Mouse (Mus musculus) brown adipose tissue, adult 24 weeks (tissue): ENCODE data around the gene Galnt12. TPM values are rescaled to one million over a fixed set of nuclear protein-coding genes. Genes with fewer than 3 reads are reported as not detected.

Source experiments
- H3K27ac ChIP-seq: fragments of 200-500 bp; replicated peaks from 2 replicates; pipeline ENCODE4 v1.5.1; 2012; ENCODE audit warnings: low read depth, mild to moderate bottlenecking, low read length
- H3K4me1 ChIP-seq: fragments of 200-500 bp; 2 replicates; pipeline ENCODE4 v1.6.1; 2012; ENCODE audit warnings: low read length, mixed read lengths; ENCODE audit not compliant: control insufficient read depth, insufficient read depth, insufficient read length
- H3K4me3 ChIP-seq: fragments of 200-500 bp; 2 replicates; pipeline ENCODE4 v1.5.1; 2012; ENCODE audit warnings: low read depth, mild to moderate bottlenecking, low read length, moderate library complexity; ENCODE audit not compliant: insufficient read depth
- polyA plus RNA-seq: library from polyadenylated mRNA; stranded (reverse); fragments of >200 nt; gene quantifications from 2 replicates; pipeline ENCODE4 v1.2.4, GENCODE M21; 2012; ENCODE audit not compliant: missing spikeins, insufficient read depth, insufficient read length

Gene Galnt12
- polyA plus RNA-seq, 1 experiment: 0.48 TPM

- Histone ChIP-seq H3K27ac (peak overlapping the region; percentile 50), H3K4me1 (peaks cover 5% of the 10 kb centered on the region), H3K4me3 (no peak overlapping the region)
Measured at GRCm38 (mm10) chr4:47131931-47132330, 40.2 kb downstream of the Galnt12 start.

- H3K27ac ChIP-seq: peak overlapping the region; percentile 5; the same call in 1 of the 2 replicates
- peaks cover 10% of the 10 kb centered on the region for H3K4me1 ChIP-seq
- H3K4me3 ChIP-seq: no peak overlapping the region
Measured at GRCm38 (mm10) chr4:47132413-47132812, 40.7 kb downstream of the Galnt12 start.

GRCm38 (mm10) chr4:47136699-47137101, 45.0 kb downstream of the Galnt12 start:
- H3K4me3 ChIP-seq: no peak overlapping the region
- peaks cover 30% of the 10 kb centered on the region; the same call in 1 of the 2 replicates for H3K4me1 ChIP-seq
- H3K27ac ChIP-seq: peak overlapping the region; percentile 51; the same call in 1 of the 2 replicates

GRCm38 (mm10) chr4:47137479-47137878, 45.8 kb downstream of the Galnt12 start:
- Histone ChIP-seq H3K27ac (peak overlapping the region; percentile 51; the same call in 1 of the 2 replicates), H3K4me3 (no peak overlapping the region), H3K4me1 (peaks cover 33% of the 10 kb centered on the region; the same call in 1 of the 2 replicates)

- no peak overlapping the region for H3K4me3 ChIP-seq
- 0 out of 2 replicates have a peak overlapping the region, but pooled peaks have one; percentile 13 for H3K27ac ChIP-seq
- peaks cover 33% of the 10 kb centered on the region; the same call in 1 of the 2 replicates for H3K4me1 ChIP-seq
Measured at GRCm38 (mm10) chr4:47138411-47138810, 46.7 kb downstream of the Galnt12 start.

GRCm38 (mm10) chr4:47138967-47139777, 47.5 kb downstream of the Galnt12 start:
- Histone ChIP-seq H3K4me3 (no peak overlapping the region), H3K4me1 (peaks cover 33% of the 10 kb centered on the region; the same call in 1 of the 2 replicates), H3K27ac (no peak overlapping the region)

GRCm38 (mm10) chr4:47140301-47140700, 48.6 kb downstream of the Galnt12 start:
- peaks cover 33% of the 10 kb centered on the region; the same call in 1 of the 2 replicates for H3K4me1 ChIP-seq
- H3K4me3 ChIP-seq: no peak overlapping the region
- H3K27ac ChIP-seq: no peak overlapping the region

- Histone ChIP-seq H3K4me1 (peaks cover 33% of the 10 kb centered on the region; the same call in 1 of the 2 replicates), H3K4me3 (no peak overlapping the region), H3K27ac (no peak overlapping the region)
Measured at GRCm38 (mm10) chr4:47141444-47142154, 49.9 kb downstream of the Galnt12 start.

GRCm38 (mm10) chr4:47143849-47144248, 52.1 kb downstream of the Galnt12 start:
- Histone ChIP-seq H3K27ac (no peak overlapping the region), H3K4me1 (peaks cover 16% of the 10 kb centered on the region; the same call in 1 of the 2 replicates), H3K4me3 (no peak overlapping the region)

- Histone ChIP-seq H3K4me3 (no peak overlapping the region), H3K4me1 (peaks cover 9% of the 10 kb centered on the region)
Measured at GRCm38 (mm10) chr4:47145341-47145740, 53.6 kb downstream of the Galnt12 start.

GRCm38 (mm10) chr4:47146561-47146960, 54.9 kb downstream of the Galnt12 start:
- Histone ChIP-seq H3K27ac (no peak overlapping the region), H3K4me3 (no peak overlapping the region), H3K4me1 (peaks cover 11% of the 10 kb centered on the region)

More at GRCm38 (mm10) chr4:47145341-47145740, 53.6 kb downstream of the Galnt12 start:
- no peak overlapping the region for H3K27ac ChIP-seq

- Histone ChIP-seq H3K4me1 (peaks cover 16% of the 10 kb centered on the region), H3K27ac (peak overlapping the region; percentile 36), H3K4me3 (no peak overlapping the region)
Measured at GRCm38 (mm10) chr4:47149963-47150362, 58.3 kb downstream of the Galnt12 start.

GRCm38 (mm10) chr4:47150806-47151205, 59.1 kb downstream of the Galnt12 start:
- Histone ChIP-seq H3K4me1 (peaks cover 16% of the 10 kb centered on the region), H3K27ac (no peak overlapping the region), H3K4me3 (no peak overlapping the region)

- no peak overlapping the region for H3K4me3 ChIP-seq
- H3K27ac ChIP-seq: no peak overlapping the region; the same call in 1 of the 2 replicates
Measured at GRCm38 (mm10) chr4:47151553-47152183, 60.0 kb downstream of the Galnt12 start.

More at GRCm38 (mm10) chr4:47151553-47152183, 60.0 kb downstream of the Galnt12 start:
- H3K4me1 ChIP-seq: peaks cover 16% of the 10 kb centered on the region
